Mouse (Mus musculus) thymus, postnatal 25 days (tissue): ENCODE data around the gene Peak1.

Source experiments
- DNase-seq: peaks from one replicate; pipeline ENCODE4 v3.0.0; 2022

Gene Peak1

GRCm38 (mm10) chr9:56309079-56309478, 108.8 kb downstream of the Peak1 start:
- DNase-seq: no peak

GRCm38 (mm10) chr9:56304526-56304925, 113.3 kb downstream of the Peak1 start:
- no peak for DNase-seq

- no peak for DNase-seq
These were observed 114.9 kb downstream of the Peak1 start for GRCm38 (mm10) chr9:56302921-56303465.

- no peak for DNase-seq
These were observed 127.8 kb downstream of the Peak1 start for GRCm38 (mm10) chr9:56290019-56290418.

GRCm38 (mm10) chr9:56282481-56282880, 135.4 kb downstream of the Peak1 start:
- no peak for DNase-seq

- no peak for DNase-seq
These were observed 144.3 kb downstream of the Peak1 start for GRCm38 (mm10) chr9:56273576-56273975.

- no peak for DNase-seq
These were observed 145.6 kb downstream of the Peak1 start for GRCm38 (mm10) chr9:56272247-56272598.

GRCm38 (mm10) chr9:56271326-56272246, 146.3 kb downstream of the Peak1 start:
- no peak for DNase-seq

- no peak for DNase-seq
These were observed 148.8 kb downstream of the Peak1 start for GRCm38 (mm10) chr9:56269101-56269500.

- no peak for DNase-seq
These were observed 151.6 kb downstream of the Peak1 start for GRCm38 (mm10) chr9:56266200-56266815.

GRCm38 (mm10) chr9:56265460-56266199, 152.2 kb downstream of the Peak1 start:
- DNase-seq: no peak

- DNase-seq: no peak
These were observed 152.9 kb downstream of the Peak1 start for GRCm38 (mm10) chr9:56265022-56265360.

- DNase-seq: peak; percentile 50
These were observed 153.4 kb downstream of the Peak1 start for GRCm38 (mm10) chr9:56264308-56265021.

- no peak for DNase-seq
These were observed 154.8 kb downstream of the Peak1 start for GRCm38 (mm10) chr9:56263055-56263454.

GRCm38 (mm10) chr9:56260495-56261136, 157.3 kb downstream of the Peak1 start:
- no peak for DNase-seq

GRCm38 (mm10) chr9:56259790-56260494, 157.9 kb downstream of the Peak1 start:
- no peak for DNase-seq

- peak; percentile 25 for DNase-seq
These were observed 159.5 kb downstream of the Peak1 start for GRCm38 (mm10) chr9:56258261-56258790.

- DNase-seq: no peak
These were observed 160.5 kb downstream of the Peak1 start for GRCm38 (mm10) chr9:56257227-56258000.

- no peak for DNase-seq
These were observed 162.0 kb downstream of the Peak1 start for GRCm38 (mm10) chr9:56255676-56256432.

GRCm38 (mm10) chr9:56244336-56244735, 173.5 kb downstream of the Peak1 start:
- DNase-seq: no peak
